Mouse (Mus musculus) cortical plate, adult 2 months (tissue): ENCODE measurements around the gene Bst2.

Experiments used
- CTCF ChIP-seq: fragments of 200-500 bp; IDR thresholded peaks from 2 replicates; pipeline ENCODE4 v1.5.1; 2011; ENCODE audit warnings: mild to moderate bottlenecking, control low read depth, low read length; ENCODE audit not compliant: insufficient read depth; ENCODE audit errors: extremely low read depth
- POLR2A ChIP-seq: fragments of 200-500 bp; IDR thresholded peaks from 2 replicates; pipeline ENCODE4 v1.6.1; 2011; ENCODE audit warnings: mild to moderate bottlenecking, low read length, control low read depth; ENCODE audit not compliant: insufficient read depth; ENCODE audit errors: extremely low read depth

DNA sequence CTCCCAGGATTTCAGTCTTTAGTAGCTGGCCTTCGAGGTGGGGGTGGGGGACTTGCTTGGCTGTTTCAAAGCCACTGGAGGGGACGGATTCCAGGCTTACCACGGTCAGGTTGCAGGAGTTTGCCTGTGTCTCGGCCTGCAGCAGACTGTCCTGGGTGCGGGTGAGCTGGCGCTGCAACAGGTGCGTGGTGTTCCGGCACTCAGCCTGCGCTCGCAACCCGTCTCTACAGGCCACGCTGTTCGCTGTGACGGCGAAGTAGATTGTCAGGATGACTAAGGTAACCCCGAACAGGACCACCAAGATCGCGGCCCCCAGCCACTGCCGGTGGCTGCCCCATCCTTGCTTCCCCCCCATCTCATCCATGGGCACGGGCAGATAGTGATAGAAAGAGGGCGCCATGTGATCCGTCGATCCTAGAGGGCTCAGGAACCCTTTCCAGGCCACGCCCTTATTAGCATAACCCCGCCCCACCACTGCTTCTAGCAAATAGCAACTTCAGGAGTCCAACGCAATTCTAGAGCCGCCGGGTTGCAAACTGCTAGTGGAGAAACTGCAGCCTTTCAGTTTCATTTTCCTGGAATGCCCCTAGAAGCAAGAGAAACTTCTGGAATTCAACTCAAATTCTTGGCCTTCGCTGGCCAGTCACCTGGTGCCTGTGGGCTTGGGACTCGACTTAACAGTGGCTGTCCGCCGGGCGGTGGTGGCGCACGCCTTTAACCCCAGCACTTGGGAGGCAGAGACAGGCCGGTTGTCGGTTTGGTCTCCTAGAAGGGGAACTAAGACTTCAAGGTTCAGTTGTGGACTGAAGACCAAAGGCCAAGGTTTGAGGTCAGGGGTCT, at the start of gene Bst2:
- no peak for TF ChIP-seq POLR2A
- no peak for TF ChIP-seq CTCF
